Mouse (Mus musculus) hindbrain, embryonic 13.5 days (tissue): Measurements from ENCODE around the gene Pdzk1ip1. TPM values are rescaled to one million over a fixed set of nuclear protein-coding genes. Genes with fewer than 3 reads are reported as not detected.

ENCODE experiments used
- polyA plus RNA-seq: library from polyadenylated mRNA; unstranded; fragments of >200 nt; fragmentation: Nextera tagmentation; extraction: Ambion mirVana; gene quantifications from 2 replicates; pipeline ENCODE4 v1.2.1, GENCODE M21; 2015

Gene Pdzk1ip1
- polyA plus RNA-seq, 1 experiment from 2014 or later, result 5.5 TPM

Other genes starting within 250 kb of the Pdzk1ip1 start
- gene Foxd2, start 179.8 kb upstream of the Pdzk1ip1 start, polyA plus RNA-seq, result 0.21 and 0.28 TPM in 2 replicates
- gene Foxe3, start 162.7 kb upstream of the Pdzk1ip1 start, polyA plus RNA-seq, result not detected in 2 replicates
- 186 and 191 TPM in 2 replicates for gene Cmpk1, start 101.5 kb upstream of the Pdzk1ip1 start, polyA plus RNA-seq
- 3.1 and 3.5 TPM in 2 replicates for gene Stil, start 88.5 kb upstream of the Pdzk1ip1 start, polyA plus RNA-seq
- 3.8 and 6.7 TPM in 2 replicates for gene Tal1, start 32.3 kb upstream of the Pdzk1ip1 start, polyA plus RNA-seq
- 5.9 and 6.7 TPM in 2 replicates for gene Cyp4x1, start 45.6 kb downstream of the Pdzk1ip1 start, polyA plus RNA-seq
- not detected in 2 replicates for gene Cyp4a29, start 153.4 kb downstream of the Pdzk1ip1 start, polyA plus RNA-seq
- not detected in 2 replicates for gene Cyp4a12a, start 210.3 kb downstream of the Pdzk1ip1 start, polyA plus RNA-seq